Mouse (Mus musculus) liver, postnatal 0 days (tissue): ENCODE results near the gene Srebf2.

Experiments used
- CTCF ChIP-seq: sonication (generic); IDR thresholded peaks from 2 replicates; pipeline ENCODE4 v1.5.1; 2016; ENCODE audit warnings: antibody characterized with exemption, low read depth
- EP300 ChIP-seq: IDR thresholded peaks from 2 replicates; pipeline ENCODE4 v1.6.1; 2016; ENCODE audit warnings: antibody characterized with exemption, low read depth, mild to moderate bottlenecking

GRCm38 (mm10) chr15:82243742-82244114, 96.7 kb downstream of the Srebf2 start:
- TF ChIP-seq CTCF = no peak
- no peak for TF ChIP-seq EP300
